Mouse (Mus musculus): ENCODE results near the gene Krt71.
"Not testable (repeated sequence)": the region's sequence is repeated elsewhere in the genome, so short reads cannot be mapped to it uniquely, and the experiment has no call there.

The Krt71 gene

DNA sequence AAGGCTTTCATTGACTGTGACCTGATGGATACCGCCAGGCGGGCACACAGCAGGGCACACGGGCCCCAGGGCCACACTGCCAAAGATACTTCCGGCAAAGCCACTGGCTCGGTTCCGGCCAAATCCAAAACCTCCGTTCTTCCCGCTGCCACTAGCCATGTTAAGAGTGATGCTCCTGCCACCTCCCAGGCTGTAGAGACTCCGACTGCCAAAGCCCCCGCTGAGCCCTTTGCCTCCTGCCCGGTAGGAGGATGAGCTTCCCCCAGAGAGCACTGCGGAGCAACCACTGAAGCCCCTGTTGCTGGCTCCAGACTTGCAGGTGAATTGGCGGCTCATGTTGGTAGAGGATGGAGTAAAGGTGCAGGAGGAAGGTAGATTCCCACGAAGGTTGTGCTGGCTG is at the start of gene Krt71:
Gene Krt71, minus strand, starts transcription at position 399 of the 400 bp plus-strand sequence.
- no peak for DNase-seq (ENCODE audit: low spot score in 2 of 2)

DNA sequence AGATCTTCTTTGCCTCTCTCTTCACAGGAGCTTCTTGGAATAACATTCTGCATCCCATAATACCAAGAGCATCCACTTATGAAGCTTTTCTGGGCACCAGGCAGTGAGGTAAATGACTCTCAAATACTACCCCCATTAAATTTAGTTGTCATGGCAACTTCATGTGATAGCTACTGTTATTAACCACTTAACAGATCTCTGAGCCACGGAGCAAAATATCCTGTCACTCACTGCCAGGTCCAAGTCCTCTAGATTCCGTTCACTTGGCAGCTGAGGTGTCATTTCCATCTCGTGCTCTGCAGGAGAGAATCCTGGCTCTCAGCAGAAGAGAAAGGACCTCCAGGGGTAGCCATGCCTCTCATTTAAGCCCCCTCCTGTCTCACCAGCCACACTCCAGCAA is 48.0 kb upstream of the Krt71 start:
- DNase-seq (ENCODE audit: low spot score in 2 of 2): no peak

DNA sequence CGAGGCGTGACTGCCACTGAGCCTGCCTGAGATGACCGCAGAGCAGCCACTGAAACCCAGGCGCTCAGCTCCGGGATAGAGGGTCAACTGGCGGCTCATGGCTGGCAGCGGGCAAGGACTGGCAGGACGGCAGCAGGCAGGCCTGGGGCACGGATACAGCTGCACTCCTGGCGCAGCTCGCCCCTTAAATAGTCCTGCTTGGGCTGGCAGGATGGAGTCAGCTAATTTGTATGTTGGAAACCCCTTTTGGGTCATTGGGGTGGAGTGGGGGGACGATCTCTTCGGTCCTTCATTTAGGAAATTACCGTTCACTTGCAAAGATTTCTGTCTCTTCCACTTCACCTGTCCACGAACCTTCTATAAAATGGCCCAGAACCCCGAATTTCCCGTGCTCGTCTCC is 43.5 kb upstream of the Krt71 start, which contains the start of gene Krt72:
Gene Krt72, minus strand, starts transcription at position 101 of the 400 bp plus-strand sequence.
- DNase-seq (ENCODE audit: low spot score in 2 of 2): no peak

- DNase-seq (ENCODE audit: low spot score in 2 of 2): no peak
These were observed 30.5 kb upstream of the Krt71 start for GRCm38 (mm10) chr15:101773420-101773819.

GRCm38 (mm10) chr15:101772711-101773081 is 29.8 kb upstream of the Krt71 start:
- peak; percentile 88 to 96 for DNase-seq (ENCODE audit: low spot score in 2 of 2)

GRCm38 (mm10) chr15:101772080-101772710 is 29.3 kb upstream of the Krt71 start:
- DNase-seq (ENCODE audit: low spot score in 2 of 2): no peak

DNA sequence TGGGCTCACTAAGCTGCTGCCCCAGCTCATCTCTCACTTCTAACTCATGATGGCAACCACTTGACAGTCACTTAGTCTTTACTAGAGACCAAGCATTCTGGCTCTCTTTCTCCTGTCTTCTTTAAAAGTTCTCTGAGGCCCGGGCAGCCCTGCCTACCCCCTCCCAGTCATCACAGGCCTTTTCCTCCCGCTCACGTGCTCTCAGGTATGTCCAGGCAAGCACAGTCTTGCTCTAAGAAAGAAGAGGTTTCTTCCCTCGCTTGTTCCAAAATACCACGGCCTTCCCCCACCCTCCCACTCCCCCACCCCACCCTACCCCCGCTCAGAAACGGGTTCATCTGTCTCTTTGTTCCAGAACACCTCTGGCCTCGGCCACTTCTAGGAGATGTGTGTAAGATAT is 27.3 kb upstream of the Krt71 start:
- no peak for DNase-seq (ENCODE audit: low spot score in 2 of 2)

GRCm38 (mm10) chr15:101737786-101738185 is 5.1 kb downstream of the Krt71 start:
- no peak for DNase-seq (ENCODE audit: low spot score in 2 of 2)

GRCm38 (mm10) chr15:101730653-101731052 is 12.3 kb downstream of the Krt71 start:
- no peak for DNase-seq (ENCODE audit: low spot score in 2 of 2)

DNA sequence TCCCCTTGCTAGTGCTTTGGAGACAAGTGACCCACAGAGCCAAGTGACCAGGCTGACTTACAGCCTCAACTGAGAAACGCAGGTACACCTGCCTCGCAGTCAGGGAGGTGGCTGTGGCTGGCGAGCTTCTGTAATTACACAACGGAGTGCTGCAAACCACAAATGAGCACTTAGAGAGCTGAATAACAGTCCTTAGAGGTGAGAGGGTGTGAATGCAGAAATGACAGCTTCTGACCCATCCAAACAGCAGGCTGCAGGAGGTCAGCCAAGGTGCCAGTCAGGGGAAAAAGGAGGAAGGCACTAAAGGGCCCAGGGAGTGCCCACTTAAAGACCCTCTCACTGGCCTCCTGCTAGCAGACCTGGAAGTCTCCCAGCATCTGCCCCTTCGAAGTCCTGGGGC is 18.2 kb downstream of the Krt71 start:
- no peak for DNase-seq (ENCODE audit: low spot score in 2 of 2)

- no peak for DNase-seq (ENCODE audit: low spot score in 2 of 2)
These were observed 27.1 kb downstream of the Krt71 start for GRCm38 (mm10) chr15:101715831-101716230.

- DNase-seq (ENCODE audit: low spot score in 2 of 2): no peak
These were observed 28.6 kb downstream of the Krt71 start for GRCm38 (mm10) chr15:101714356-101714755.

DNA sequence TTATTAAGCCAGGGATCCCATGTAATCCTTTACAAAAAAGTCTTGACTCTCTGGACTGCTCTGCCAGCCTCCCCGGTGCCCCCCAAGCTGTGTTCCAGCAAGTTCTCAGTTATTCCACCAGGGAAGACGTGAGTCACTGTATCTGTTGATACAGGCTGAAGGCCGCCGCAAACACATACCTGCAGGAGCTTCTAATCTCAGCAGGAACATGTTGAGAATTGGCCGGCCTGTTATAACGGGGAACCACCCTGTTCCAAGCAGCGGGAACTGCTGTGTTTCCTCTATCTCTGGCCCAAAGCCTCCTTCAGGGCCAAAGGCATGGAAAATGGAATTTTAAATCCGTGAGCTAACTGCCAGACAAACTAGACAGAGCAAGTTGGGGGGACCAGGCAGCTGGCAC is 29.2 kb downstream of the Krt71 start:
- DNase-seq (ENCODE audit: low spot score in 2 of 2): no peak

GRCm38 (mm10) chr15:101712720-101713119 is 30.2 kb downstream of the Krt71 start, which contains the start of gene Krt5:
Krt5 (minus strand) TSS chr15:101712898.
- no peak for DNase-seq (ENCODE audit: low spot score in 2 of 2)

- DNase-seq (ENCODE audit: low spot score in 2 of 2): peak in 1 of 2 experiments; percentile 12
These were observed 34.2 kb downstream of the Krt71 start for GRCm38 (mm10) chr15:101708683-101709082.

- DNase-seq (ENCODE audit: low spot score in 2 of 2): peak in 1 of 2 experiments; percentile 19
These were observed 35.5 kb downstream of the Krt71 start for GRCm38 (mm10) chr15:101707454-101707853.

DNA sequence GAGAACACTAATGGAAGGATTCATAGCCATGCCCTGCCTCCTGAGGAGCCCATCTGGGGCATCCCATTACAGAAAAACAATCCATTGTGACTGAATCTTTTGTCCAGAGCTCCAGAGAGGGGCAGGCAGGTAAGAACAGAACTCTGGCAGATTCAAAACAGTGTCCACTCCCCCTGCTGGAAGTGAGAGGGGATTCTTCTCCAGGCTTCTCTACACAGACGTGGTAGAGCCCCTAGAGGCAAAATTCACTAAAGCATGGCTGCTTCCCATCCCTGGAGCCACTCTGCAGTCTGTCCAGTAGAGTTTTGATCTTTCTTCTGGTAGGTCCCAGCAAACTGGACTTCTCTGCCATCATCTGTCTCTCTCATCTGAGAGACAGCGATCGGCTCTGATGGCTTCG is 38.8 kb downstream of the Krt71 start:
- peak in 1 of 2 experiments; percentile 14 for DNase-seq (ENCODE audit: low spot score in 2 of 2)

- peak in 1 of 2 experiments; percentile 4 for DNase-seq (ENCODE audit: low spot score in 2 of 2)
These were observed 40.5 kb downstream of the Krt71 start for GRCm38 (mm10) chr15:101702380-101702779.

DNA sequence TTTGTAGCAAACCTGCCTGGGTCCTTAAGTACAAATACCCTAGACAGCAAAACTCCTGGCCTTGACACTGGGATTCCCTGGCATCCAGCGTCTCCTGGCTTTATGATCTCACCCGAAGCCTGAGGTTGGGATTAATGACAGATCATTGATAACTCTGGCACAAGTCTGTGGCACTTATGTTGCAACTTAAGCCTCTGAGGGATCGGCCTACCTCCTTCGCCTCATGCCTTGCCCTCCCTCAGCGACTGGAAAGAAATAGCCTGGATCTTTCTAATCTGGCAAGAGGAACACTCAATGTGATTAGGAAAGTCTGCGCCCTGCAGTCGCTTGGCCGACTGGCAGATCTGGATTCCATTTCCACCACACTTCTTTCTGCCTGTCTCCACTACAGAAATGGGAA is 43.0 kb downstream of the Krt71 start:
- DNase-seq (ENCODE audit: low spot score in 2 of 2): no peak

DNA sequence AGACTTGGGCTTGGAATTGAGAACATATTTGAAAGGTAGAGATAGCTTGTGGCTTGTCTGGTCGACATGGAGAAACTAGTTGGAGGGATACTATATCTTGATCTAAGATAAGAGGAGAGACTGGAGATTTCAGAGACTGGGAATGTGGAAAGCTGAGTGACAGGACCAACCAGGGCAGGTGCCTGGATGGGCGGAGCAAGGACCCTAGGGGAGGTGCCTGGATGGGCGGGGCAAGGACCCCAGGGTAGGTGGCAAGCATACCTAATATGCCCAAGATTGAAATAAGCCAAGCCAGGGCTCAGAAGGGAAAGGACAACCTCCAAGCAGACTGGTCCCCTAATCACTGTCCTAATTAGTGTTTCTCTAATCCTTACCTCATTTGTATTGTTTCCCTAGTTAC is 43.7 kb downstream of the Krt71 start:
- DNase-seq (ENCODE audit: low spot score in 2 of 2): no peak

DNA sequence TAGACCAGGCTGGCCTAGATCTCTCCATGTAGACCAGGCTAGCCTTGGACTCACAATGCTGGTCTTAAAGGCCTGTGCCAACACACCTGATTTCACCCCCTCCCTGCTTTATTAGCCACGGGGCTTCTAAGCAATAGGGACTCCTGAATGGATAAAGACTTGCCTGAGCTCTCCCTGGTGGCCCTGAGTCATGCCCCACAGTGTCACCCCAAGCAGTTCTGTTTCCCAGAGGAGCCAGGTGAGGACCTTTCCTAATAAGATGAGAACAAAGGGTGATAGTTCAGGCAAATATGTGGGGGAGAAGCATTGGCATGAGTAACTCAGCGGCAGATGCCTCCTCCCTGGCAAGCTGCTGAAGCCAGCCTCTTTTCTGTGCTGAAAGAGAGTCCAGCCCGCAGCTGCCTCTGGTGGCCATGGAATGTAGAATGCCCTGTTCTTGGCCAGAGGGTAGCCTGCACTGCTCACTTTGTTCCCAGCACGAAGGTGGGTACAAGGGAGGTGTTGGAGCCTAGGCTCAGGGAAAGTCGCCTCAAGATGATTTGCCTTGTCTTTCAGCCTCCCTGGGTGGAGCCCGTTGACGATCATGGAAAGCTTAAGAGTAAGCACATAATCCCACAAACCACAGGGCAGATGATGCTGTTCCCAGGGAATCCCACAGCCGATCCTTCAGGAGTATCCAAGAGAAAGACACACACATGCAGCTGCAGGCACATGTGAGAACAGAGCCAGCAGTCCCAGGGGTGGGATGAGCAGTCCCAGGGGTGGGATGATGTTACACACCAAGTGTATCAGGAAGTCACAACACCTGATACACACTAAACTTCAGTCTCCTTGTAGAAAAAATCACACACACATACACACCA is 45.4 kb downstream of the Krt71 start:
- DNase-seq (ENCODE audit: low spot score in 2 of 2): peak in 1 of 2 experiments; percentile 10

GRCm38 (mm10) chr15:101694207-101694606 is 48.7 kb downstream of the Krt71 start, which contains the start of gene Krt6a:
Krt6a (minus strand) TSS chr15:101694307.
- DNase-seq (ENCODE audit: low spot score in 2 of 2): no peak

- not testable (repeated sequence) for DNase-seq (ENCODE audit: low spot score in 2 of 2)
These were observed 52.4 kb downstream of the Krt71 start for GRCm38 (mm10) chr15:101690460-101690859.
